Mouse (Mus musculus): ENCODE results near the gene Bbs12.

Gene Bbs12

DNA sequence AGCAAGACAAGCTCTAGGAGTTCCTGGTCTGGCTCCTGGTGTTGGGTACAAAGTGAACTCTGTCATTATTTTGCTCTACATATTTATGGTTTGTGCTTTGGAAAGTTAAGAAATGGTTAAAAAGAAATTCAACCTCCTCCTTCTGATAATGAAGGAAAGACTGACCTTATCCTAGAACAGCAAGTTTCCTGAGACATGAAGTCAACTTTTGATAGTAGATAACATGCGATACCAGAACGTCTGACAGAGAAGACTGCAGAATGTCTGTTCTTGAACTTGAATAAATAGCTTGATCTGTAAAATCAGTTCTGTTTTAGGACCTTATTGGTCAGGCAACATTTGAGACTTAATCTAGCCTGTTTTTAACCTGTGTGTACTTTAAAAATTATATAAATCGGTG, 14.3 kb downstream of the Bbs12 start:
- DNase-seq (ENCODE audit: low spot score) = no peak

DNA sequence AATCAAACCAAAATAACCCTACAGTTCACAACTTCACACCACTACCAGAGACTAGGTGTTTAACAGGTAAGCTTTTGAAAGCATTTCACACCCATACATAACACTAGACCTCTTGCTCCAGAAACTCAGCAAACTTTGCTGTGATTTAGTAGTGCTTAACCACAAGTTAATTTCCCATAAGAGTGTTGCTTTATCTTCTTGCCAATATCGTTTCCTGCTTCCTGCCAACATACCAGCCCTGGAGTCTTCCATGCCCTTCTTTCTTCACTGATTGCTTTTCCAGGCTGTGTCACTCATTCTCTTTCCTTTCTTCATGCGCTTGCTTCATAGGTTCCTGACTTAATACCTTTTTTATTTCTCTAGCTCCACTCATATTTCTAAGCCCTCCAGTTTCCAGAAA, 16.1 kb downstream of the Bbs12 start:
- no peak for DNase-seq (ENCODE audit: low spot score)

DNA sequence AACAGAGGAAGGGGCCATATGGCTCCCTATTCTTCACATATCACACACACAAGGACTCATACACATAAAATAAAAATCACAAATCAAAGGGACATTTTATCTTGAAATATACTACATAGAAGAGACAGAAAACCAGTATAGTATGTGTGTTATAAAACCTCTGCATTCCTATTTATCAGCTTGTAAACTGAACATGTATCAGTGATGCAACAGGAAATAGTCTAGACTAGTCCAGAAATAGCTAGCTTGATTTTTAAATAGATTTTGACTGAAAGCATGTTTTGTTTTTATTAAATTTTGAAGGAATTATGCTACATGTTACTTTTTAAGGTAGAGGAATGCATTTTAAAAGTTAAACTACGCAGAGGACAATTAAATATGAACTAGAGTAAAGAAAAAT, 17.6 kb downstream of the Bbs12 start:
- no peak for DNase-seq (ENCODE audit: low spot score)

DNA sequence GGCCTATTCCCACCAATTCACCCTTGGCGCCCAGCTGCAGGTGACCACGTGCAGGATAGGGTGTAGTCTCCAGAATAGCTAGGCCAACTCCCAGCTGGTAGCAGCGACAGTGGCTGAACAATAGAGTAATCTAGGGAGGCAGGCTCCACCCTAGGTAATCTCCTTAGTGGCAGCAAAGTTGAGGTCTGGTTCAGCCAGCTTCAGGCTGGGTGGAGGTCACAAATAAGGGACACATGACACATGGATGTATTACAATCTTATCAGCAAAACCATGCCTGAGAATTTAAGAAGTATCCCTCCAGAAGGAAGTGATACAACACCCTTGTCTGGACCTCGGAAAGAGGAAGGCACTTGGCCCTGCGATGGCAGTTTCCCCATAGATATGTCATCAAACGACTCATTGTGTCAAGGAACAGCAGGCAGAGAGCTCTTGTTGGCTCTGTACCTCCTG, 19.7 kb downstream of the Bbs12 start:
- no peak for DNase-seq (ENCODE audit: low spot score)

DNA sequence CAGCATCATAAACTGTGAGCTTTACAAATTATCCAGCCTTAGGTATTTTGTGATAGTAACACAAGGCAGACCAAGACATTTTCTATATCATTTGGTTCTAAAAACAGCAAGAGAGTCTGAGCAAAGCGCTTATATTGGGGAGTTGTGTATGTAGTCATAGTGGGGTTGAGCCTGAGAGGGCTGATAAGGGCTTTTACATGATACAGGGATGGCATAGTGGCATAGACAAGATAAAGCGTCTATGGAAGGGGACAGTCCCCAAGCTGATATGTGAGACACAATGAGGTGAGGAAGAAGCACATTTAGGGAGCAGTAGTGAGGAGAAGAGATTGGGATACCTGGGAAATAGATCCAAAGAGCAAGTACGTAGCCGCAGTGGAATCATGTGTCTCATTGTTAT, 21.7 kb downstream of the Bbs12 start:
- no peak for DNase-seq (ENCODE audit: low spot score)

DNA sequence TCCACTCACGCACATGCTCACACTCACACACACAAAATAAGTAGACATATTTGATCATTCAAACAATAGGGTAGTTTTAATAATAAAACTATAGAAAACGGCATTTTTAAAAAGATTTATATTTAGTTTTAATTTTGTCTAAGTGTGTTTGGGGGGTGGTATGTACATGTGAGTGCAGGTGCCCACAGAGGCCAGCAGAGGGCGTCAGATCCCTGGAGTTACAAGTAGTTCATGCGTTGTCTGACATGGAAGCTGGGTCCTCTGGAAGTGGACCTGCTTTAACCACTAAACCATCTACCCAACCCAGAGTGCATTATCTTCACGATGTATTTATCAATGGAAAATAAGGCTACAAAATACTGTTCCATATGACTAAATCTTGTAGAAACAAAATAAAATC, 28.8 kb downstream of the Bbs12 start:
- DNase-seq (ENCODE audit: low spot score) = no peak

DNA sequence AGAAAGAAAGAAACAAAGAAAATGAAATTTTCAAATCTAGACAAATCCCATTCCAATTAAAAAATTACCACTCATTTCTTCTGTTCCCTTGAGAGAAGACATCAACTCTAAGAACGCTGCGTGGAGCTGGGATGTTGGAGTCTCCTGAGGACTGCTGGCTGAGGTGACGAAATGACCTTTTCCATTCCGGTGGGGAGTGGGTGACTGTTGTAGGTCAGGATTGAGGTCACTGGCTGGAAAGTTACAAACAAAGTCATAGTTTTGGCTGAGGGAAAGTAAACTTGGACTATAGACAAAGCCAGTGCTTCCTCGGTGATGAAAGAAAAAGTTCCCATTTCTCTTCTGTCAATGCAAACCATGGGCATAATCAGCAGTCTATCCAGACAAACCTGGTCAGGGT, 30.5 kb downstream of the Bbs12 start:
- DNase-seq (ENCODE audit: low spot score) = no peak

DNA sequence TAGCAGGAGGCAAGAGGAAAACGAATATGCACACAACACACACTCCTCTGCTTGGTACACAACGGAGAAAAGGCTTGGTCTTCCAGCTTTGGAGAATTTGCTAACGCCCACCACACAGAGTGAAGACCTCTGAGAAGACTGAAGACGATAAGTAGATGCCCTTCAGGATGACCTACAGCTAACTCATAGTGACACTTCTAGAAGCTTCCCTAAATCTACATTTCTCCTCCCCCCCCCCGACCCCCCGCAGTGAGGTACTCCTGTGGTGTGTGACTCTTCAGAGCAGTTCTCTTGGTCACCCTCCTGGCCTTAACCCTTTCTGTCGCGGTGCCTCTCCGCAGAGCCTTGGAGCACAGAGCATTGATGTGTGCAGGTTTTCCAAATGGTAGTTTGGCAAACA, 35.3 kb downstream of the Bbs12 start:
- no peak for DNase-seq (ENCODE audit: low spot score)

DNA sequence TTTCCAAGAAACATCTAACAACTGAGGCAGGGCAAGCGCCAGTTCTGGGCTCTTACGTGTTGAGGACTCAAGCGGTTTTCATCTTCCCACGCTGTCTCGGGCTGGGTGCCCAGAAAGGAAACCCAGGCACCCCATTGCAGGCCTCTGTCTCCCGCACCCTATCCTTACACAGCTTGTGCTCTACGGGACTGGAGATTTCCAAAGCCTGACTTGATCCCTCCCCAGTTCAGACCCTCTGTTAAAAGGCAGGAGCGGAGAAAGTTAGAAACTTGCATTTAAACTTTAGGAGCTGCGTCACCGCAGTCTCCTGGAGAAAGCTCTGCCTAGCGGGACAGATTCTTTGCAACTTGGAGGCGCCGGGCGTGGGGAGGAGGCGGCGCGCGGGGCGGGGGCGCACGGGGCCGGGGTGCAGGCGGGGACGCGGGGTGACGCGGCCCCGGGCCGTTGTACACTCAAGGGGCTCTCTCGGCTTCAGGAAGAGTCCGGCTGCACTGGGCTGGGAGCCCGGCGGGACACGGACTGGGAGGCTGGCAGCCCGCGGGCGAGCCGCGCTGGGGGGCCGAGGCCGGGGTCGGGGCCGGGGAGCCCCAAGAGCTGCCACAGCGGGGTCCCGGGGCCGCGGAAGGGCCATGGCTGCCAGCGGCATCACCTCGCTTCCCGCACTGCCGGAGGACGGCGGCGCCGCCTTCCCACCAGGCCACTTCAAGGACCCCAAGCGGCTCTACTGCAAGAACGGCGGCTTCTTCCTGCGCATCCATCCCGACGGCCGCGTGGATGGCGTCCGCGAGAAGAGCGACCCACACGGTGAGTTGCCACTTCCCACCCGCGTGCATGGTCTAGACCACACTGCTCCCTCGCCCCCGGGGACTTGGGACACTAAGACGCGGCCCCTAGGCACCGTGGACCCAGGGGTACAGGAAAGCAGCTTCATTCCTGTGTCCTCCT, 36.1 kb downstream of the Bbs12 start, which contains the start of gene Fgf2:
TSS of gene Fgf2 (plus strand) at position 126 of the 945 bp plus-strand sequence.
- peak; percentile 16 for DNase-seq (ENCODE audit: low spot score)

DNA sequence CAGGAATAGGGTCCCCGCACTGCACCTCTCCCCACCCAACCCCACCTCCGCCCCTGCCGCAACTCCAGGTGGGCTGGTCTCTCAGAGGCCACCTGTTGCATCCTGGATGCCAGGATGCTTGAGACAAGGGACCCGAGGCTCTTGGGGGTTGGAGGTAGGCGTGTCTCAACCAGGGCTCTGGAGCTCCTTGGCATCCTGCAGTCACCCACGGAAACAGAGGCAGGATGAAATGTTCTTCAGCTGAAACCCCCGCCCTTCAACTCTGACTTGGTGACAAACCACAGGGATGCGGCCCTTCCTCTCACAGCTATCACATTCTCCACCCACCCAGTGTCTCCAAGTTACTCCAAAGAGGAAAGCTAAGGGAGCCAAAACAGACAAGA, 36.8 kb downstream of the Bbs12 start:
- DNase-seq (ENCODE audit: low spot score) = no peak

DNA sequence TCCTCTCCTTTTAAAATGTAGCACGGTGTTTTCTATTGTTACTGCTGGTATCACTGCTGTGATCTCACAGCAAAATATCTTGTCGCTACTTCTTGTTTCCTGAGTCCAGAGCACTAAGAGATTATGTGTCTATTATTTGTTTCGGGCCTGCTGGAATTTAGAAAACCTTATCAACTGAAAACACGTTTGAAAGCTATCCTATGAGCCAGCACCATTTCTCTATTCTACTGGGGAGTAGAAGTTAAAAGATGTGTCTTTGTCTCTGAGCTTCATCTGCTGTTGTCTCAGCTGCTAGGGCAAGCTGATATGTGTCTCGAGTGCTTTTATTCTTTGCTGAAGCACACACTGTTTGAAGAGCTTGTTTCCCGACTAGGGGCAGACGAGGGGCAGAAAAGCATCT, 38.0 kb downstream of the Bbs12 start:
- DNase-seq (ENCODE audit: low spot score) = no peak

DNA sequence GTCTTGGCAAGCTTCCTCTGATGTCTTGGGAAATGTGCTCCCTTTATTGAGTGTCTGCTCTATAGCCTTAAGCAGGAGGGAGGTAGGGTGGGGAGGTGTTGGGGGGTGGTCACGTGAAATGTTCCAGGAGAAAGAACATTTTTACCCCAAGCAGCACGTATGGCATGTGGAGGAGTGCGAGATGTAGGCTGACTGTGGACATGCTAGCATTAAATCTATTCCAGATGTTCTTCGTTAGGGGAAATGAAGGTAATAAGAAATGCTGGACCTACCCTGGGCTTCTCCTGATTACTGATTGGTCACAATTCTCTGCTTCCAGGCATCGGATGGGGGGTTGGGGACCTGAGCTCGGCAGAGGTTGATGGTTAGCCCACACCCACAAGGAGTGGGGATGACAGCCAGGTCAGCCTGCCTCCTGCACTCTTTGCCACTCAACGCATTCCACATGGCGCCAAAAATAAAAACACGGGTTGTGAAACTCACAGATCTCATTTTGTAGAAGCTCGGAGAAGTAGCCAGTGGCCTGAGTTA, 41.7 kb downstream of the Bbs12 start:
- DNase-seq (ENCODE audit: low spot score) = no peak

DNA sequence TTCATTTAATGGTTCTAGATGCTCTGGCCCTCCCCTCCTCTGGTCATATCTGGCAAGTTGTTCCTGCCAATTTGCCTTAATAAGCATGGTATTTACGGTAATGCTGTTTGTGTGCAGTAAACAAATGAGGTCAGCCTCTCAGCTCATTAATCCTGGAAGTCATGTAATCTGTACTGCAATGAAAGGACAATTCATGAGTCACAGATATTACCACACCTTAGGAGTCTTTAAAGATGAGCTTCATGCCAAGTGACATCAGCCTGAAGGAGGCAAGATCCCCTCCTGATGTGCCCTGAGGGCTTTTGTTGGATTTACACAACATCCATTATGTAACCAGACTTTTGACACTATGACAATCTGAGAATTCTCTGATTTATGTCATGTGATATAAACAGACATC, 42.4 kb downstream of the Bbs12 start:
- DNase-seq (ENCODE audit: low spot score) = no peak

DNA sequence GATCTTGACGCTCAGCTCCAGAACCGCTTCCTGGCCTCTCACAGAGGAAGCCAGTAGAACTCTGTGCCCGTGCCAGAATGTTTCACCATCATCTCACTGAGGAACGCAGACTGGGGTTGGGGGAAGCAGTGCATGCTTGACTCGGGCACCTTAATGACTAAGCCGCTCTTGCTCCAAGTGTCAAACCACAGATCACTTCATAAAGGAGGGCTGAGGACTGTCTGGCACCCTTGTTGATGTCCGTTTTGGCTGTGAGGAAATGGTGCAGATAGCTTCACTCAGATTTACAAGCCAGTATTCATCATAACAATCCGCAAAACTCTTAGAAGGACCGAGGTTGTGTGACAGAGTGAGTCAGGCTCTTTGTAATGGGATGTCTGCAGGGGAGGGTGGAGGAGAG, 48.4 kb downstream of the Bbs12 start:
- no peak for DNase-seq (ENCODE audit: low spot score)

DNA sequence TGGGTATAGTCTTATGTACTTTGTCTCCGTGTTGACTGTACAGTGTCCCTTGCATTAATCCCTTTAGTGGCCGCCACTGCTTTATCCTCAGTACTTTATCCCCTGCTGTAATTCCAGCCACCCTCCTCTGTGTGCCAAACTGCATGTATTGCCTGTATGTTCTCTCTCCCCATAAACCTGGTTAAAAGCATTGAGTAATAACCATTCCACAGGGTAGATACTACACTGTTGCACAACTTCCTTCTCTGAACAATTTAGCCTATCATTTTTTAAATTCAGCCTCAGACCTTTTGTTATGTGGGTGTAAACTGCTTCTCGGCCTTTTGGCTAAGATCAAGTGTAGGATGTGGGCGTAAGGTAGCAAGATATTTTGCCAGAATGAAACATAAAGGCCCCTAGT, 52.8 kb downstream of the Bbs12 start:
- no peak for DNase-seq (ENCODE audit: low spot score)

DNA sequence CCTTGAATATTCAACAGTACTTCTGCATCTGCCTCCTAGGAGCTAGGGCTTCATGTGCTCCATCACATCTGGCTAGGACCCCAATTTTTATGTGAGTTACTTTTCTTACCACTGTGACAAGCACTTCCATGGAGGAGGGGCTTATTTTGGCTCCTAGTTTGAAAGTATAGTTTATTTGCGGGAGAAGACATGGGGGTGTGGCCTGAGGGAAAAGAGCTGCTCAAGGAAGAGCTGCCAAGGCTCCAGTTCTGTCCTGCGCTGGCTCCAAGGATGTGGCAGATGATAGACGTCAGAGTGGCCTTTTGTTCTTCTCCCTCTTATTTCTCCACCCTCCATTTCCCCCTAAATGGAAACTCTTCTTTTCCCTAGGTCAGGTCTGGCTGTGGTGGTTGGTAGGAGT, 53.6 kb downstream of the Bbs12 start:
- DNase-seq (ENCODE audit: low spot score) = no peak

DNA sequence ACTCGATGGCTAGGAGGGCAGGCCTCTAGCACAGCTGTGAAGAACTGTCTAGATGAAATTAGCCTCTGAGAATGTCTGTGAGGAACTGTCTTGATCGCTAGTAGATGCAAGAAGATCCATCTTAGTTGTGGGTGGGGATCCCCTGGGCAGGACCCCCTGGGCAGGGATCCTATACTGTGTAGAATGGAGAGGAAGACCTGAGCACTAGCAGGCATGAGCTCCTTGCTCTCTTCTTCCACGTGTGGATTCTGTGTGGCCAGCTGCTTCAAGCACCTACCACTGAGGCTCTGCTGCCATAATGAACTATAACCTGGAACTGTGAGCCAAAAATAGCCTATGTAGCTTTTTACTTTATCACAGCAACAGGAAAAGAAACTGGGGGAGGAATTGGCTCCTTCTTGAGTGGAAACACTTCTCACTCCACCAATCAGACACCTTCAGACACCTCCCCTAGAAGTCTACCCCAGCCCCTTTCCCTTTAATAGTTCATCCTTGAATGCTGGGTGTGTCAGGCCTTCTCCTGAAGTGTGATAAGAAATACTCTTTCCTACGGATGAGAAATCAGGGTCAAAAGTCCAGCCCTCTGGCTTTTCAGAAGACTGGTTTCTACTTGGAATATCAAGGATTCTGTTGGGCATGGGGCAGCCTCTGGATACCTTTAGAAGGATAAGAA, 54.2 kb downstream of the Bbs12 start:
- DNase-seq (ENCODE audit: low spot score) = no peak

DNA sequence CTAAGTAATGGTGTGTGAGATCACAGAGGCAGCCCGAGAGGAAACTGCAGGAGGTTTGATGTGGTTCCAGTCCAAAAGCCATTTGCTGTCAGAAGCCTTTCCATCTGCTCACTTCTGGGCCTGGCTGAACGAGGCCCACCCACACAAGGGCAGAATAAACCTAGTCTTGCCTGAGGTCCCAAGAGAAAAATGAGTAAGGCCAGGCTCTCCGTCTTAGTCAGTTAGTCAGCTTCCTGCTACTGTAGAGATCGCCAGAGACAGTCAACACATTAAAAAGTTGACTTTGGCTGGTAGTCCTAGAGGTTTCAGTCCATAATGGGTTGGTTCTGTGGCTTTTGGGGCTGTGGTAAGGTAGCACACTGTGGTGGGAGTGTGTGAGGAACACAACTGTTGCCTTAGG, 58.1 kb downstream of the Bbs12 start:
- no peak for DNase-seq (ENCODE audit: low spot score)
